Mouse (Mus musculus) mammary gland, adult 2 months (tissue): ENCODE results near the gene Wbp2nl. TPM values are rescaled to one million over a fixed set of nuclear protein-coding genes. Genes with fewer than 3 reads are reported as not detected.

Experiments used
- polyA plus RNA-seq: library from polyadenylated mRNA; depleted of rRNA; stranded (reverse); fragments of >200 nt; gene quantifications from 2 replicates; pipeline ENCODE4 v1.2.3, GENCODE M21; 2012; ENCODE audit warnings: low replicate concordance; rRNA removed

Wbp2nl gene
- not detected in 2 replicates for polyA plus RNA-seq

DNA sequence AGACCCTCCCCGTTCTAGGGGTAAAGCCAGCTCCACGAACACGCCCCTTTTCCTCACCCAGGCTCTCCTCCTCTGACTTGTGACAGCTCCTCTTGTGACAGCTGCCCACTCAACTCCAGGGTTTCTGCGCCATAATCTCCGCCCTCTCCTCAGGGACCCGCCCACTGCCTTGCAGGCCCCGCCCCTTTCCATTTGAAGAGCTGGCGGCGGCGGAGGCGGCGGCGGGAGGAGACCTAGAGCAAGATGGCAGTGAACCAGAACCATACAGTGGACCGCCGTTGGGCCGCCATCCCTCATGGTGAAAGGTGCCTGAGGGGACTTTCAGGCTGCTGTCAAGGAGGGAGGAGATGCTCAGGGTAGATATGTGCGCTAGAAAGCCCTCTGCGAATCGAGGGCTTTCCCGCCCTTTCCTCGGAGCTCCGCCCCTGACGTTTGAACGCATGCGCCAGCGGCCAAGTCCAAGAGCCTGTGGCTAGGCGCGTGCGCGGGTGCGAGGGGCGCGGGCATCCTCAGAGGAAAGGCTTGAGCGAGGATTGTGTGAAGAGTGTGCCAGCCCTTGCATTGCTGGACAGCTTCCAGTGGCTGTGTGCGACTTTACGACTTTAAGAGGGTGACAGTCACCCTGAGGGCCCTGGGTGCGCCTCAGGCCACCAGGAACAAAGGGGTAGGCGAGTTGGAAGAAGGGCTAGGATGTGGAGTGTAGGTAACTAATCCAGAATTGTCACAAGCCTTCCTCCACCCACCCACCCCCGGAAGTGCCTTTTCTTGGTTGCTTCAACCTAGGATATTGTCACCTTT is at the start of gene Wbp2nl:
Wbp2nl (plus strand) TSS at position 191 of the 798 bp plus-strand sequence.

DNA sequence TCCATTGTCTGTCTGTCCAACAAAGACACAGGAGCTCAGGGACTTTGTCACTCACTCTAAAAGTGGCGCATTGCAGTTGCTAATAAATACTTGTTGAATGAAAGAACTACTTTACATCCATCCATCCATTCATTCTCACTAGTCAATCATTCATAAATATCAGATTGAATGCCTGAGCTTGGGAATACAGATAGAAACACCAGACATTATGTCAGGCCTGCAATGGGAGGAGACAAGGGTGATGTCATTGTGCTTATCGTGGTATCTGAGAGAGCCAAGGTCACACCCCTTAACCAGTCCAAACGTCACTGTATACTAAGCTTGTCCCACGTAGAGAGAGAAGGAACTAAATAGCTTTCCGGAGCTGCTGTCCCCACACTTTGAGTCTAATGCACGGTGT is 46.7 kb upstream of the Wbp2nl start, which contains the start of gene 1500009C09Rik:
1500009C09Rik (plus strand) TSS at position 301 of the 400 bp plus-strand sequence.

DNA sequence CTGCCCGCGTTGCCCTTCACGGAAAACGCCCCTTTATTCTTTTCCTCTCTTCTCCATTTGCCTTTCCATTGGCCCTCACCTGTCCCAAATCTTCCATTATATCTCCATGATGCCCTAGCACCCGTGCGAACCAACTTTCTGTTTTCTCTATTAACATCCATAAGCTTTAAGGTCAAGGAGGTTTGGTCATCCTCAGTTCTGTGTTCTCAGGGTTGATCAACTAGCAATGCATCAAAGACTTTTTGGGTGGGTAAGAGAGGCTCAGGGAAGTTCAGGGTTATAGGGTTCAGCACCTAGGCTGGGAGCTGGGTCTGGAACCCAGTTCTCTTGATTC is 24.2 kb upstream of the Wbp2nl start, which contains the start of gene Sept3:
Sept3 (plus strand) TSS at position 301 of the 334 bp plus-strand sequence.

DNA sequence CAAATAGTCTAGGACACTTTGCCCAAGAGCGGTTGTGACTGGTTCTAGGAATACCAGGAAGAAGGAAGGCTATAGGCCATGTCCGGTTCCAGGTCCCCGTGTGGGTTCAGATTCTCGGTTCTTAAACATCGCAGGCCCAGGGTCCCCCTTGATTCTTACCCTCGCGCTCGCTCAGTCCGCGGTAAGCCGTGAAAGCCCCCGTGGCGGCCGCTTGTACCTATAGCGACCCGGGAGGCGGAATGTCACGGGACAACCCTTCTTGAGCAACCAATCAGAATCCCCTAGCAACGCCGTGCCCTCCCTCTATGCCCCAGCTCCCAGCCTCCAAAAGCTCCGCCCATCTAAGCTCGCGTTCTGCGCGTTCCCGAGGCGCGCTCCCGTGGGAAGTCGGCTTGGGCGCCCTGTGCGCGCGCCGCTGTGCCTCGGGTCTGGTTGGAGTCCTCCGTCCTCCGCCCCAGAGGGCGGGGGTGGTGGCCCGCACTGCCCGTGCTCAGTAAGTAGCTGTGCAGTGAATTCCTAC is 39.9 kb downstream of the Wbp2nl start, which contains the start of the genes Naga, Pheta2 and Smdt1:
Naga (minus strand) TSS at position 333 of the 520 bp plus-strand sequence.
Pheta2 (plus strand) TSS at position 350 of the 520 bp plus-strand sequence.
Smdt1 (plus strand) TSS at position 367 of the 520 bp plus-strand sequence.

DNA sequence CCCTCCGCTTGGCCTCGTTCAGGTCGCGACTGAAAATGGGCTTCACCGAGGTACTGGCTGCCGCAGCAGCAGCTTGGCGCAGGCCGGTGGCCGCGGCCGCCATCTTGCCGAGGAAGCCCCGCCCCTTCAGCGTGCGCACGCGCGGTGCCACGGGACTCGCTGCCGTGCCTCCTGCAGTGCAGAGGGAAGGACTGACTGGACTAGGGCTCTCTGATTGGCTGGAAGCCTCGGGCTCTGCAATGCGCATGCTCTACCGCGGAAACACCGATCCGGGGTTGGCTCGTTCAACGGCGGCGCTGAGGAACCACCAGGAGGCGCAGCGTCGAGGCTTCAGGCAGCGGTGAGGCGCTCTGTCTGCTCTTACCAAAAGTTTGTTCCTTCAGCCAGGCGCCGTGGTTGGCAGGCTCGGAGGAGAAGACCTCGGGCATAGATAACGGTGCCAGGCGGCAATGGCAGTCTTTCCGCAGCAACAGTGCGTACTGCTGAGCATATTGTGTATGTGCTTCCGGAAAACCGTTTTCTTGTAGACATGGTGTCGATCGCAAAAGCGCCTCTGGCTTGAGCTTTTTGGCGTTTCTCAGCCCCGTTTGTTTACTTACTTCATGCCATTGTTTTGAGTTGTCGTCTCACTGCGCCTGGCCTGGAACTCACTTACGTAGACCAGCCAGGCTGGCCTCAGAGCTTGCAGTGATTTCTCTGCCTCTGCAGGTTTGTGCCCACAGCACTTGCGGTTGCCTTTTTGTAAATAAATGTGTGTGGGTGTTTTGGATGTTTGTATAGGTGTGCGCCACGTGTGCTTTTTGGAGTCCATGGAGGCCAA is 55.6 kb downstream of the Wbp2nl start, which contains the start of gene Ndufa6:
Ndufa6 (minus strand) TSS at position 197 of the 820 bp plus-strand sequence.

Other genes with a start within 250 kb of the Wbp2nl start
- not detected in 2 replicates for gene 4930407I10Rik, start 239.8 kb upstream of the Wbp2nl start, polyA plus RNA-seq
- 0.04 TPM in 1 of 2 replicates, not detected in the other for gene Mei1, start 229.0 kb upstream of the Wbp2nl start, polyA plus RNA-seq
- gene Ccdc134, start 171.0 kb upstream of the Wbp2nl start, polyA plus RNA-seq: 10.5 and 12.5 TPM in 2 replicates
- gene Srebf2, start 151.8 kb upstream of the Wbp2nl start, polyA plus RNA-seq: 145 and 311 TPM in 2 replicates
- 1.4 and 7.0 TPM in 2 replicates for gene Shisa8, start 86.1 kb upstream of the Wbp2nl start, polyA plus RNA-seq
- 23.3 and 82.5 TPM in 2 replicates for gene Tnfrsf13c, start 74.6 kb upstream of the Wbp2nl start, polyA plus RNA-seq
- gene Cenpm, start 54.2 kb upstream of the Wbp2nl start, polyA plus RNA-seq: 3.3 and 9.3 TPM in 2 replicates
- 0.16 TPM in 1 of 2 replicates, not detected in the other for gene 1500009C09Rik, start 46.6 kb upstream of the Wbp2nl start, polyA plus RNA-seq
- gene Sept3, start 24.1 kb upstream of the Wbp2nl start, polyA plus RNA-seq: 2.9 and 3.2 TPM in 2 replicates
- 160 and 212 TPM in 2 replicates for gene Naga, start 40.0 kb downstream of the Wbp2nl start, polyA plus RNA-seq
- gene Pheta2, start 40.0 kb downstream of the Wbp2nl start, polyA plus RNA-seq: 2.2 and 3.2 TPM in 2 replicates
- gene Smdt1, start 40.0 kb downstream of the Wbp2nl start, polyA plus RNA-seq: 158 and 195 TPM in 2 replicates
- 232 and 241 TPM in 2 replicates for gene Ndufa6, start 55.4 kb downstream of the Wbp2nl start, polyA plus RNA-seq
- 48.6 and 64.4 TPM in 2 replicates for gene Cyp2d22, start 81.3 kb downstream of the Wbp2nl start, polyA plus RNA-seq
- not detected in 2 replicates for gene Cyp2d11, start 95.1 kb downstream of the Wbp2nl start, polyA plus RNA-seq
- 7.2 TPM in 1 of 2 replicates, not detected in the other for gene Cyp2d10, start 108.2 kb downstream of the Wbp2nl start, polyA plus RNA-seq
- 10.0 TPM in 1 of 2 replicates, not detected in the other for gene Cyp2d9, start 134.5 kb downstream of the Wbp2nl start, polyA plus RNA-seq